Mouse (Mus musculus) left cerebral cortex, adult 2 months (tissue): ENCODE data around the gene Cmbl. TPM values are rescaled to one million over a fixed set of nuclear protein-coding genes. Genes with fewer than 3 reads are reported as not detected.
"Not testable (repeated sequence)": the region's sequence is repeated elsewhere in the genome, so short reads cannot be mapped to it uniquely, and the experiment has no call there.

Experiments
- DNase-seq, 2 experiments: peaks; one replicate each; pipeline ENCODE4 v3.0.0; 2021 to 2022; ENCODE audit warnings: low spot score in 2 of 2, mixed read lengths in 1 of 2; ENCODE audit errors: extremely low spot score in 1 of 2
- H3K27ac ChIP-seq: fragments of 200-600 bp; 2 replicates; pipeline ENCODE4 v1.8.1; 2022
- H3K4me3 ChIP-seq: fragments of 200-600 bp; 2 replicates; pipeline ENCODE4 v1.8.1; 2022
- CTCF ChIP-seq: fragments of 200-600 bp; IDR thresholded peaks from 2 replicates; pipeline ENCODE4 v1.8.1; 2022; ENCODE audit warnings: antibody characterized with exemption, mild to moderate bottlenecking, moderate library complexity
- intact Hi-C: fragments of 180-260 bp; cut with DNase I; formaldehyde crosslinking; loops from one replicate; pipeline ENCODE4 v1.15.1; 2025
- total RNA-seq, 2 experiments: library from RNA; stranded (reverse); gene quantifications; 2 replicates each; pipeline ENCODE4 v1.2.3; 2021

The Cmbl gene
- total RNA-seq, 2 experiments from 2014 or later: 15.7 to 17.9 TPM

DNA sequence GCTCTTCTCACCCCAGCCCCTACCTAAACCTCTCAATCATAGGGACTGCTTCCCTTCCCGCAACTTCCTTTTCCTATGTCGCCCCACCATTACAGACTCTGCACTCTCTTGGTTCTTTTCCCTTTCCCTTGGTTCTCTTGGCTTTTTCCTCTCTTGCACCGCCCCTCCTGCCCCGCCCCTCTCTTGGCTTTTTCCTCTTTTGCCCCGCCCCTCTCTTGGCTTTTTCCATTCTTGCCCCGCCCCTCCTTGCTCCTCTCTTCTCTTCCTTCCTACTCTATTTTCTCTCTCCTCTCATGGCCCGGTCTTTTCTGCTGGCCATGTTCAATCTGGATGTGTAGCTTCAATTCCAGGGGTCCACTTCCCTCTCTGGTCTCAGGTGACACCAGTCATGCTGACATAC lies 2.2 kb downstream of the Cmbl start:
- no peak for TF ChIP-seq CTCF
- no peak for DNase-seq
- intact Hi-C loops: no loop called here
- no peak overlapping the region for H3K27ac ChIP-seq
- H3K4me3 ChIP-seq: no peak overlapping the region

DNA sequence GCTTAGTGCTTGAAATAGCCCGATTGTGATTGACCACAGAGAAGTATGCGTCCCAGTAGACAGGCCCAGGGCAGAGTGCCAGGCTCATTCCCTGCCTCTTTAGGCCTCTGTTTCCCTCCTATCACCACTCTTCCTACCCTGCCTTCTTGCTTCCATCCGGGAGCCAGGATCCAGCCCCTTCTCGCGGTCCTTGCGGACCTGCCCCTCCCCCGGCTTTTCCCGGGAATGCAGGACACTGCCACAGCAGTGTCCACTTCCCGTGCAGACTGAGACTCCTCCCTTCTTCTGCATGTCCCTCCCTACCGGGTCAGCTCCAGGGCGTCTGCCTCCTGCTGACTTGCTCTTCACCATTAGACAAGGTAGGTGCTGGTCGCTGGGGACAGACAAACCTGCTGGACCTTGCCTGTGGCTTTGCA lies 3.4 kb downstream of the Cmbl start:
- no peak for TF ChIP-seq CTCF
- no peak for DNase-seq
- intact Hi-C loops: no loop called here
- Histone ChIP-seq H3K4me3 (no peak overlapping the region), H3K27ac (no peak overlapping the region)

DNA sequence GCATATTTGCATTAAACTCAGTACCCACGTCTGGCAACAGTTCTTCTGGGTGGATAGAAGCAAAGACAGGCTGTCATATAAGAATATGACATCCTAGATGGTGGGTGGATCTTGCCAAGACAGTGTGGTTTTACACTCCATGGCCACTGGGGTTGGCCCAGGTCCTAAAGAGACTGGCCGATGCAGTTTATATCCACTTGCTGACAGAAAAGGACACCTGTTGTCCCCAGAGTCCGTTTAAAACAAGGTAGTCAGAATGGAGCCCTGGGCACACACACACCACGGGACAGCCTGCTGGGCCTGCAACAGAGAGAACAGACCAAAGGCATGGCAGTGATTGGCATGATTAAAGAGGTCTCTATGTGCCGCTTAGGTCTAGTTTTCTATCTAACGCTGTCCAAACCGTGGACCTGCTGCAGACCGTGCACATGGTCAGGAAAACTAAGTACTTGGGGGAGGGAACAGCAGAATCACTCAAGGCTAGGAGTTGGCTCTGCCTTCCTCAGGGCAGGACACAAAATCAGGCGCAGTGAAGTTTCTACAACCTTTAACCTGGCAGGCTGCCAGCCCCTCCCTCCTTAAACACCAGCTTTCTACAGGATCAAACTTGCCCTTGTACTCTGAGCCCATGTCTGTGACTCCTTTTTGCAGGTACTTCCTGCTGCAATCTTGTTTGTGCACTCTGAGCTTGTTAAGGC lies 4.3 kb downstream of the Cmbl start:
- DNase-seq: no peak
- Histone ChIP-seq H3K27ac (no peak overlapping the region), H3K4me3 (no peak overlapping the region)
- intact Hi-C loops: loop anchor here (5.0 kb wide), 1 partner anchor 32 kb away; no protein-coding TSS in a partner anchor
- TF ChIP-seq CTCF: no peak; the same call in 1 of the 2 replicates

DNA sequence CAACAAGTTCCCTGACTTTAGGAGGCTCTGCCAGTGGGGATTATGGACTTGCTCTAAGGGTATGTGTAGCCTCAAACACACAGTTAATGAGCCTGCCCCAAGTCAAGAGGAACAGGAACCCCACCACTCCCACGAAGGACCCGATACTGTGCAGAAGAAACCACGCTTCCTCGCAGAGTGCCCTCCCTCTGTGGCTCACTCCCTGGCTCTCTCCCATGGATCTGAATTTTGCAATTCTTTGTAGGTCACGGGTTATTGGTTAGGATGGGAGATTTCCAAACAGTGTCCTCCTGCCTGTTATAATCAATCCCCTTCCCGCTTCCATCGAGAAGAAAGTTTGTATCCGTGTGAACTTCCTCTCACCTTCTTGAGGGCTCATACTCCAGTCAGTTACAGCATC lies 5.8 kb downstream of the Cmbl start:
- intact Hi-C loops: loop anchor here (5.0 kb wide), 1 partner anchor 34 kb away; no protein-coding TSS in a partner anchor

DNA sequence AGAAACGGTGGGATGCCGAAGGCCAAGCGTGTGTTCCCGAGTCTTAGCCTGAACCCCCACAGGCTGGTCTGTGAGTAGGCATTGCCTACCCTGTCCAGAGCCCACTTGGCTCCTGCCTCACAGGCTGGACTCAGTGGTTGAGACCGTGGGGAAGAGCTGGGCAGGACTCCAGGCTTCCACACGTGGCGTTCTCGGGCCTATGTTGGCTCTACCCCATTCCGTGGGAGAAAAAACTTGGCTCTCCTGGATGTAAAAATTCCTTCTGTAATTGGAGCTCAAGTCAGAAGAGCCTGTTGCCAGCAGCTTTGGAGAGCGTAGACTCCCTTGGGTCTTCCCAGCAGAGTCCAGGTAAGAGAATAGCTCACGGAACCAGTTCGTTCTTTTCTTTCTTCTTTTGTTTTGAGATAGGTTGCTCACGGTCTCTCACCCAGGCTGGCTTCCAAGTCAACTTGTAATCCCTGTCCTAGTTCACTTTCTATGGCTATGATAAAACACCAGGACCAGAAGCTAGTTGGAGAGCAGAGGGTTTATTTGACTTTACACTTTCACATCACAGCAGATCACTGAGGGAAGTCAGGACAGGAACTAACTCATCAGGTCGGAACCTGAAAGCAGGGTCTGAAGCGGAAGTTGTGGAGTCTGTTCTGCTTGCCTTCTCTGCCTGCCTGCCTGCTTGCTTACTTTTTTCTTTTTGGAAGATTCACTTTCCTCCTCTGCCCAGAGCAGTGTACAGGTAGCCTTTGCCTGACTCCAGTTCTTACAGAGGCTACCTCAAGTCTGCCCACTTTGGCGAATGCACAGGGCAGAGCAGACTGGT lies 6.9 kb downstream of the Cmbl start:
- Histone ChIP-seq H3K27ac (peak overlapping the region; percentile 11; the same call in 1 of the 2 replicates), H3K4me3 (no peak overlapping the region)
- TF ChIP-seq CTCF: no peak
- intact Hi-C loops: loop anchor here (5.0 kb wide), 1 partner anchor 35 kb away; no protein-coding TSS in a partner anchor
- DNase-seq: peak in 1 of 2 experiments; percentile 48

More for the DNA sequence above, 5.8 kb downstream of the Cmbl start:
- no peak for DNase-seq
- Histone ChIP-seq H3K4me3 (no peak overlapping the region), H3K27ac (no peak overlapping the region)
- TF ChIP-seq CTCF: no peak

DNA sequence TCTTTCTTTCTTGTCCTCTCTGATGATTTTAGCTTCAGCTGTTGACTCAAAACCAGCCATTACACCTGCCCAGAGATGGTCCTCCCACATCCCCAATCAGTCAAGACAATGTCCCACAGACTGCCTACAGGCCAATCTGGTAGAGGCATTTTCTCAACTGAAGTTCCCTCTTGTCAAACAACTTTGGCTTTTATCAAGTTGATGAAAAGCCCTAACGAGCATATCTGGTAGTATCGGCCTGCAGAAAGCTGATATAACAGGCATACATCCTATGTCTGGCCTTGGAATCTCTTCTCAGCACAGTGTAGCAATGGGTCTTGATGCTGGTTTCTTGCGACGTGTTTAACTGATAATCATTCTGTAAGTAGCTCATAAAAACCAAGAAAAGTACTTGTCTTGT lies 8.1 kb downstream of the Cmbl start:
- intact Hi-C loops: loop anchor here (5.0 kb wide), 1 partner anchor 36 kb away; no protein-coding TSS in a partner anchor
- no peak for DNase-seq

DNA sequence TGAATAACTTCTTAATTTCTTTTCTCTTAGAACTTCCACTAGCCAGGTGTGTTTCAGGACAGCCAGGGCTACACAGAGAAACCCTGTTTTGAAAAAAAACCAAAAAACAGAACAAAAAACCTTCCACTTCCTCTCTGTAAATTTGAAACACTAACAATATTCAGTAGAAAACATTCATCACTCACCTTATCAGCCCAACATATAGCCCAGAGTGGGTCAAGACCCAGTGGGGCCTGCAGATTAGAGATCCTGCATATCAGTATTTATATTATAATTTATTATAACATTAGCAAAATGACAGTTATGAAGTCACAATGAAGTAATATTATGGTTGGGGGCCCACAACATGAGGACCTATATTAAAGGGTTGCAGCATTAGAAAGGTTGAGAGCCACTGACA lies 8.5 kb downstream of the Cmbl start:
- DNase-seq: no peak
- intact Hi-C loops: loop anchor here (5.0 kb wide), 1 partner anchor 36 kb away; no protein-coding TSS in a partner anchor
- TF ChIP-seq CTCF: no peak
- Histone ChIP-seq H3K4me3 (no peak overlapping the region), H3K27ac (no peak overlapping the region)

More for the DNA sequence above, 8.1 kb downstream of the Cmbl start:
- no peak overlapping the region for H3K4me3 ChIP-seq
- H3K27ac ChIP-seq: no peak overlapping the region
- no peak for TF ChIP-seq CTCF

DNA sequence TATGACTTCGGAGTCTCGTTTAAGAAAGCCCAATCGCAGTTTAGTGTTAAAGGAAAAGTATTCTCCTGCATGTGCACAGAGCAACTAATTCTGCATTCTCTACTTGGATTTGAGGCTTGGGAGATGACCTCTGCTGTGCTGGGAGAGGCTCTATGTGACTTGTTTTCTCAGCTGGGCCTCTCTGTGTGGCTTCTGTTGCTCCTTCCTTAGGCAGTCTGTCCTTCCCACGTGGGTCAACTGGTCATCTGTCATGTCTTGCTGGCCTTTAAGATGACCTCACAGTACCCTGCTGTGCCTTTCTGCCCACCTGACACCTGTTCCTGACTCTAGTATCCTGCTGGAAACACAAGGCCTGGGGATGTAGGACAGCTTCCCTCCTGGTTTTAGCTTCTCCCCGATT lies 10.9 kb downstream of the Cmbl start:
- Histone ChIP-seq H3K27ac (no peak overlapping the region), H3K4me3 (no peak overlapping the region)
- no peak for TF ChIP-seq CTCF
- no peak for DNase-seq
- intact Hi-C loops: no loop called here

DNA sequence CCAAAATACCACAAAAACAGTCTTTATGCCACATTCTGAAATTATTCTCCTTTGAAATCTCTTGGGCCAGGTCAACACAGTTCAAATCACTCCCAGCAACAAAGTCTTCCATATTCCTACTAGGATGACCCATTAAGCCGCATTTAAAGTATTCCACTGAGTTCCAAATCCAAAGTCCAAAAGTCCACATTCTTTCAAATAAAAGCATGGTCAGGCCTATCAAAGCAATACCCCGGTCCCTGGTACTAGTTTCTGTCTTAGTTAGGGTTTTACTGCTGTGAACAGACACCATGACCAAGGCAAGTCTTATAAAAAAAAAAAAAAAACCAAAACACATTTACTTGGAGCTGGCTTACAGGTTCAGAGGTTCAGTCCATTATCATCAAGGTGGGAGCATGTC lies 15.9 kb downstream of the Cmbl start:
- H3K27ac ChIP-seq, H3K4me3 ChIP-seq, intact Hi-C loops, DNase-seq: not testable (repeated sequence)

DNA sequence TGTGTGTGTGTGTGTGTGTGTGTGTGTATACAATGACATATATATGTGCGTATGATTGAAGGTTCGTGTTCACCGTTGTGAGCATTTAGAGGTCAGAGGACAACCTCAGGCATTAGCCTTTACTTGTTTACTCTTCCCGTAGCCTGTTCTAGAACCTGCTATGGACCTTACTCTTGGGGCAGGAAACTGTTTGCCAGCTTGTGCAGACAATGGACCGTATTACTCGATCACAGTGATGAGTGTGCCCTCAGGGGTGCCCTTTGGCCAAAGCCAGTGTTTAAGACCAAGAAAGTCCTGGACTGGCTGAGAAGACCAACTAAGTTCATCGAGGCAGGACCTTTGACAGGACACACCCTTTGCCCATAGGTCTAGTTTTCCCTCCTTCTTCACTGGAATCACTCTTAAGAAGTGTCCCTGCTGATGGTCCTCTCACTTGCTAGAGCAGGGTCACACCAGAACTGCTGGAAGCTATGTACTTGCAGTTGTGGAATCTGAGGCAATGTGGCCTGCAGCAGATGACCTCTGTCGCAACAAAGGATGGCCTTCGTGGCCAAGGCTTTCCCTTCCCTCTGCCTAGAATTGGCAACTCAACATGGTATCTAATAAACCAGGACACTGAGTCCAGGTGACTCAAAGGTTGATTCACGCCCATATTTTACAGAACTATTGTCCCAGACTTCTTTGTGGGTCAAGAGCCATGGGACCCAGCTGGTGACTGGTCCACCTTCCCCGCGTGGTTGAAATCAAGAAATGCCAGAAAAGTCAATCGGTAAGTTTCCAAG lies 18.3 kb downstream of the Cmbl start:
- TF ChIP-seq CTCF: no peak
- H3K4me3 ChIP-seq: no peak overlapping the region
- DNase-seq: no peak
- intact Hi-C loops: no loop called here
- H3K27ac ChIP-seq: no peak overlapping the region

DNA sequence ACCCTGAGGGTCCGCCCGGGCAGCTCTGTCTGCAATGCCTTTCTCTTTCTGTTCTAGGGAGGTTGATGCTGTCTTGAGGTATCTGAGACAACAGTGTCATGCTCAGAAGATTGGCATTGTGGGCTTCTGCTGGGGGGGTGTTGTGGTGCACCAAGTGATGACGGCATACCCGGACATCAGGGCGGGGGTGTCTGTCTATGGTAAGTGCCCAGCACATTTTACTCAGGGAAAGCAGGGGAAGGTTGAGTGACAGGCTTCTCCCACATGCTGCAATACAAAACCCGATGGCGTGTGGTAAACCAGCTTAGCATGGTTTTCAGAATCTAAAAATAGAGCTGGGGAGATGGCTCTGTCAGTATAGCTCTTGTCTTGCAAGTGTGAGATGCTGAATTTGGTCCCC lies 20.0 kb downstream of the Cmbl start:
- Histone ChIP-seq H3K27ac (no peak overlapping the region), H3K4me3 (no peak overlapping the region)
- DNase-seq: peak in 1 of 2 experiments; percentile 38
- no peak for TF ChIP-seq CTCF
- intact Hi-C loops: loop anchor here (5.0 kb wide), 3 partner anchors 53 to 133 kb away; partner anchors contain the start of genes March6 and Ropn1l
